Mouse (Mus musculus) heart, adult 9 months (tissue): ENCODE measurements at regions not wholly inside any gene's neighbourhood (a gene's known extent, or its start where the extent isn't known, plus 50 kb on each side); places are given as distances from the start of the nearest gene placed in this dataset.
A peak's percentile ranks its signal among the peaks of the same experiment; 100 is the strongest.

Experiments
- DNase-seq, 2 experiments: peaks; one replicate each; pipeline ENCODE4 v3.0.0; 2022; ENCODE audit warnings: low spot score in 2 of 2

DNA sequence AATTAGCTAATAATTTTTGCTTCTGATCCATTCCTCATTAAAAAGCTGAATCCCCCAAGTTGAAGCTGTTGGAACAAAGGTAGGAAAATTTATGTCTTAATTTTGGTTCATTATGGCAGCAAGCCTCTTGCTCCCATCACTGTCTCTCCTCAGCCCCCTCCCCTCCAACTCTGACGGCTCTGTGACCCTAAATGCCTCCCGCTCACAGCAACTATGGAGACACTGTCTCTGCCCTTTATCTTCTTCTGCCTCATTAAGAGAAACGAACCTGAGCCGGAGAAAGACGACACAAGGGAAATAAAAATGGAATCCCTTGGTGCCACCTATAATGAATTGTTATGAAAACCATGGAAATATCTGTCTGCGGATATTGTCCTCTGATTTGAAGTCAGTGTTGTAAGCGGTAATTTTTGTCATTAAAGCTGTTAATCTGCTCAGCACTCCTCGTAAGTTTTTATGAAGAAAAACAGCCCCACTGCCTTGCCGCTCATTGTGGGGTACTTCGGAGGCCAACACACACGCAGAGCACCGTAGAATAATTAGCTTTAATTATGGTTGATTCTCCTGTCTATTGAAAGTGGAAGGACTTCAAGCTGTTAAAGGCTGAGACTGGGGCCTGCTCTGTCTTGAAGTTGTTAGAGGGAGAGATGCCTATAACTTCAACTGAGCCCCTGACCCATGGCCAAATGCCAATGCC, 208.1 kb upstream of the Clint1 start:
- DNase-seq = no peak

DNA sequence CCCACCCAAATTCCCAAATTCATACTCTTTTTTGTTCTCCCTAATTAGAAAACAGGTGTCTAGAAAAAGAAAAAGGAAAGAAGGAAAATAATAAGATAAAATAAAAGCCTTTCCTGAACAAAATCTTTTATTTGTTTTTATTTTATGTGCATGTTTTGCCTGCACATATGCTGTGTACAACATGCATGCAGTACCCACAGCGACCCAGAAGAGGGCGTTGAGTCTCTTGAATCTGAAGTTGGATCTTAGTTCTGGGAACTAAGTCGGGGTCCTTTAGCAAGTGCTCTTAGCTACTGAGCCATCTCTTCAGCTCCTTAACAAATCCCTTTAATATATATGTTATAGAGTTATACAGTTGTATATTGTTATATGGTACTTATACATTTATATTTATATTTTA, 206.0 kb upstream of the Clint1 start:
- DNase-seq = no peak

DNA sequence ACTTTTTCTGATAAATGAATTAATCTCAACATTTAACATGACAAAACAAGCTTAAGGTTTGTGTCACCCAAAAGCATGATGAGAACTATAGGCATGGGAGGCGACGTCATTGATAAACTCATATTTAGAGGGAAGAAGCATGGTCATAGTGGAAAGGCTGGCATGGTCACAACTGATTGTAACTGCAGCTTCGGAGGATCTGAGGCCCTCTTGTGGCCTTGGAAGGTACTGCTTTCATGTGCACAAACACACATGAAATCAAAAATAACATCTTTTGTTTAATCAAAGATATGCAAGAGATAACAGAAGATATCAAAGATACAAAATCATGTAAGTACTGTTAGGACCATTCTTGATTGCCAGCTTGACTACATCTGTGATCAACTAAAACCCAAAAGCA, 204.0 kb upstream of the Clint1 start:
- DNase-seq = no peak

GRCm38 (mm10) chr11:45656260-45656659, 195.6 kb upstream of the Clint1 start:
- no peak for DNase-seq

DNA sequence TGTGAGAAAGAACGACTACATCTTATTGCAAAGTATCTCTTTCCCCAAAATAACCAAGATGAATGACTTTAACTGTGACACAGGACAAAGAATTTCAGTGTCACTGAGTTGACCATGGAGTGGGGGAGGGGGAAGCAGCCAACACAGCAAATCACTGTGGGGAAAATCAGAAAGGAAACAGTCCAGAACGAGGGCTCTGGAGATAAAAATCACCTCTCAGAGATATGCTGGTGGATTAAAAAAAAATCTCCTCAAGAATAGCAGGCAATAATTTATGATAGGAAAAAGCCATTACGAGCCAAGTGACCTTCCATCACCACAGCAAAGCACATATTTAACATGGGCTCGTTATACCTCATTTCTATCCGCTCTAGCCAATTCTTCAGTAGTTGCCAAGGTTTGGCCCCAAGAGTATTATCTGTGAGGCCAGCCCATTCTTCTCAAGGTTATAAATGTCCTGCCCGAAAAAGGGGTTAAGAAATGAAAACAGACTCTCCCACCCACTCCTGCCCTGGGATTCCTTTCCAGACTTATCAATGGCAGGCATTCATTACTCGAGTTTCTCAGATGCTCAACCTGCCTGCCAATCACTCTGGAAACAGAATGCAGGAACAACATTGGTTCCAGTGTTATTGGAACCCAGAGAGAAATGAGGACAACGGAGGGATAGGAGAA, 181.6 kb upstream of the Clint1 start:
- no peak for DNase-seq

- peak; percentile 49 to 67 for DNase-seq
Measured at GRCm38 (mm10) chr11:45678666-45679292, 173.1 kb upstream of the Clint1 start.

DNA sequence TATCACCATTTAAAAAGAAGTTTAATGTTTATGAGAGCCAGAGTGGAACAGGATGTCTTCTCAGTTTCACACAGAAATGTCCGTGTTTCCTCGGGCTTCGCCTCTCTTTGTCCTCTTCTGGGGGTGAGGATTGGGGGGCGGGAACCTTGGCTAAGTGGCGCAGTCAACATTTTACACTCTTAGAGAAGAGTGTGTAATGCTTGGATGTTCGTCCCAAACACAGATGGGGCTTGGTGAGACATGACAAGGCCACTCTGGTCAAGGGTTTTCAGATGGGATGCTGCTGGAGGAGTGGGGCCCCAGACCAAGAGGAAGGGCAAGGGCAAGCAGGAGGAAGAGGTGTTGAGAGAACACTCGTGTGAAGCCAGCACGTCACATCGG, 172.6 kb upstream of the Clint1 start:
- DNase-seq = no peak

DNA sequence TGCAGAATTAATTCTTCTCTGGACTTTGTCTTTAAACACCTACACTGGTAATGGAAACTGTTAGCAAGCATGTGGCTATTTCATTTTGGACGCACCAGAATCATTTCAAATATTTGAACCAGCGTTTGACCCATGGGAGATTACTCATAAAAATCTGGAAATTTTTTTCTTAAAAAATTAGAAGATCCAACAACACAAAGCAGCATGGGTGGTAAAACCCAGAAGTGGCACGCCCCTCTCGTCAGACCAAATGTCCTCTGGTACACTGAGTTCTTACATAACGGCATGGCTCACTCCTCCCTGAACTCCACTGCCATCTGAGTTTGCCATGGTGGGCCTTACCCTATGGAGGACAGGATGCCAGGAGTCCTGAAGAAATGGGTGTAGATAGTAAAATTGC, 166.3 kb upstream of the Clint1 start:
- DNase-seq = peak; percentile 48 to 50

- peak in 1 of 2 experiments; percentile 19 for DNase-seq
Measured at GRCm38 (mm10) chr11:45693206-45693605, 158.6 kb upstream of the Clint1 start.

- no peak for DNase-seq
Measured at GRCm38 (mm10) chr11:45701506-45701905, 150.3 kb upstream of the Clint1 start.

- DNase-seq = no peak
Measured at GRCm38 (mm10) chr11:45702916-45703315, 148.9 kb upstream of the Clint1 start.

- DNase-seq = no peak
Measured at GRCm38 (mm10) chr11:45704411-45704810, 147.4 kb upstream of the Clint1 start.

DNA sequence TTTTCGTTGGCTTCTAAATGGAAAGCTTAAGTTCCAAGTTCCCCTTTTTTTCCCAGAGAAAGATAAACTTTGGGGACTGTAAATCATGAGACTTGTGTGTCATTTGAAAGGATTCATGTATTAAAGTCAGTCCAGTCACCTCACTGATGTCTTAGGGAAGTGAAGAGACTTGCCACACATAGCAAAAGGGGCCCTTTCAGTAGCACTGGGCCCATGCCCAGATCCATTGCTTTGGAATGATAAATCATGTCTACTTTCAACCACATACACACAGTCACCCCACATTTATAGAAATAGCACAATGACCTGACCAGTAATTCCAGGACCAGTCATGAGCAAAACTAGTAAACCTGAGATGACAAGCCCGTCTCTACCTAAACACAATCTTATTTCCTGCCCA, 133.2 kb upstream of the Clint1 start:
- DNase-seq = no peak

- DNase-seq = no peak
Measured at GRCm38 (mm10) chr11:45719821-45720220, 132.0 kb upstream of the Clint1 start.

GRCm38 (mm10) chr11:45736561-45736960, 115.3 kb upstream of the Clint1 start:
- peak in 1 of 2 experiments; percentile 11 for DNase-seq

DNA sequence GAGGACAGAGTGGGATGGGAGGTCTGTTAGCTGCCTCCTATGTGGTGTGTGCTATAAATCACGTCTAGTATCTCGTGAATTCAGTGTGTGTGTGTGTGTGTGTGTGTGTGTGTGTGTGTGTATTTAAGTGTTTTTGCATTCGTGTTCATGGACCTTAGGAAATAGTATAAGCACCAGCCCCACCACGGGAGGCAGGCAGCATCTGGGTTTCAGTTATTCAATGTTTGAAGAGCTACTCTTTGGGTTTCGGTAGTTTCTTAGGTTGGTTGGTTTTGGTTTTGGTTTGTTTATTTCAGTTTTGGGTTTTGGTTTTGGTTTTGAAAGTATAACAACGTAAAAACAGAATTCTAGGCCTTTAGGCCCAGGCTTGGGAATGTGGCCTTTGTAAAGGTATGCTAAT, 113.5 kb upstream of the Clint1 start:
- DNase-seq = no peak

DNA sequence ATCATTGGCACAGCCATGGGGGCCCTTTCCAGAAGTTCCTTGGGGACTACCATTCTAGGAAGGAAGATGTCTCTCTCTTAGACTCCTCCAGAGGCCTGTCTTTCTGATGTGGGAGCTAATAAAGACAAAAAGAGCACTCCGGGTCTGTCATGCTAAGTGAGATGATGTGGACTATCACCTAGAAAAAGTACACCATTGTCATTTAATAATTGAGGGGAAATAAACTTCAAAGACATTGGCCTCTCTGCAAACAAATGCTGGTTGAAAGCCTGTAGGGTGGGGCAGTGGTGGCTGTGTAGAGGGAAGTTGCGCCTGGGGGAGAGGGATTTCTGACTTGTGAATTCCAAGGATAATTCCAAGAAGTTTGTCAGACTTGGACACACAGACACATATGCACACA, 105.9 kb upstream of the Clint1 start:
- no peak for DNase-seq

DNA sequence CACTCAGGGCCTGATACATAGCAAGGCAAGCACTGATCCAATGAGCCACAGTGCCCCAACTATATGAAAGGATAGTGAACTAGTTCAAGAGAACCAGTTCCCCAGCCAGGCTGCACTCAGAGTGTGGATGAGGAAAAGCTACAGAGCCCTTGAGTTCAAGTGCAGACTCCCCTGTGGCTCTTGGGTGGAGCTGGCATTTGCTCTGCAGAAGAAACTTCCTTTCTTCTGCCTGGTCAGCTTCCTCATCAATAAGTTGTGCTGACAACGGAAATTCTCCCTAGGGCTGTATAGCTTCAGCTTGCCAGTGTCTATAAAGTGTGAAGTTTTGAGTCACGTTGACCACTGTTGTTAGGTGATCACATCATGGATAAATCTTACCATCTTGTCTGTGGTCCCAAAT, 101.6 kb upstream of the Clint1 start:
- DNase-seq = no peak

- DNase-seq = peak in 1 of 2 experiments; percentile 28
Measured at GRCm38 (mm10) chr11:45752237-45752636, 99.6 kb upstream of the Clint1 start.

- DNase-seq = no peak
Measured at GRCm38 (mm10) chr11:45752791-45753190, 99.1 kb upstream of the Clint1 start.

DNA sequence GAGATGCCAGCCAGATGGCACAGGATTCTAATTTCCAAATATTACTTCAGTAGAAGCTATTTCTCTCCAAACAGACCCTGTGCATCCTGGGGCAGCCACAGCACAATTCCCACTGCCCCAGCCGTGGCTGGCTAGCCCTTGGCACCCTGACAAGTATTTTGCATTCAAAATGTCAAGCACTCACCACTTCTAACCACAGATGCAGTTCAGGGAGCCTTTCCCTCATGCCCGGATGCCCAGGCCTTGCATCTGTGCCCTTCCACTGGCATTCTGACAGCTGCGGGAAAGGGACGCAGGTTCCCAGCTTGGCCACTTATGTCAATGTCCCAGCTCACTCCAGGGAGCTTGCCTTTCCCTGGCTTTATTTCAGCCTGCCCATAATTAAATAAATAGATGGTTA, 84.8 kb upstream of the Clint1 start:
- DNase-seq = no peak

DNA sequence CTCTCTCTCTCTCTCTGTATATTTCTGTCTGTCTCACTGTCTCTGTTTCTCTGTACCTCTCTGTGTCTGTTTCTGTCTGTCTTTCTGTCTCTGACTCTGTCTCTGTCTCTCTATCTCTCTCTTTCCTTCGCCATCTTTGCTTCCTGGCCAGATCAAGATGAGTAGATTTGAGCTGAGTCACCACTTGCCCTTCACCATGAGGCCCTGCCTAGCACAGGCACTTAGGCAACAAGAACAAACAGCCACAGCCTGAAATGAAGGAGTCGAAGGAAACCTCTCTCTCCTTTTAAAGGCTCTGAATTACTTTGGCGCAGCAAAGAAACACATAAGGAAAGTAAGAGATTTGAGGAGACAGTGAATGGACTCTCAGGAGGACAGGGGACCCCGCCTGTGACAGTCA, 69.4 kb upstream of the Clint1 start:
- DNase-seq = no peak

DNA sequence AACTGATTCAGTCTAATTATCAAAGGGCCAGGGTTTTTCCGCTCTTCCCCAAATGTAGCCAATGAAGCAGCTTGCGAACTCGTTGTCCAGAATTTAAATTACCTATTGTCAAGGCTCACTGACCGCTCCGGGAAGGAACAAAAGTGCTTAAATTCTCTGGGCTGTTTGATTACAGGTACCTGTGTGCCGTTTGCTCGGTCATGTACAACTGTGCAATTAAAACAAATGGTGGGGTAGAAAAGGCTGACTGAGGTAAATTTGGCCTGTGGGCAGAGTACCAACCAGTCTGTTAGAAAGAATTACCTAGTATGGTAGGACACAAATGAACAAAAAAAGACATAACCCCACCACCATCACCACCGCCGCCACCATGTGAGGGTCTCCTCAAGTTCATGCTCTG, 66.0 kb upstream of the Clint1 start:
- no peak for DNase-seq
